Mouse (Mus musculus): ENCODE results near the gene Grb7.

GRCm38 (mm10) chr11:98449419-98449818, 3.2 kb downstream of the Grb7 start:
- TF ChIP-seq GATA1 (IDR thresholded peaks at IDR 0.05; ENCODE audit: borderline replicate concordance, low read length): no peak
- TF ChIP-seq FLI1 (IDR thresholded peaks at IDR 0.05; ENCODE audit: low read length): no peak

All from megakaryocyte, embryonic 14.5 days (primary cell).